Mouse (Mus musculus): ENCODE results near the gene Aifm1. TPM values are rescaled to one million over a fixed set of nuclear protein-coding genes. Genes with fewer than 3 reads are reported as not detected.

Gene Aifm1
- 10 to 100 TPM; 15.9 to 18.5 TPM for total RNA-seq (2023)

GRCm38 (mm10) chrX:48513166-48513807 lies at the start of gene Aifm1:
Gene Aifm1, minus strand, starts transcription at chrX:48513563.

GRCm38 (mm10) chrX:48518808-48519548 lies 5.6 kb upstream of the Aifm1 start, which contains the start of gene Rab33a:
Gene Rab33a, plus strand, starts transcription at chrX:48519285.

GRCm38 (mm10) chrX:48462754-48463507 lies 50.4 kb downstream of the Aifm1 start, which contains the start of gene Elf4:
Gene Elf4, minus strand, starts transcription at chrX:48463132.

Other genes starting within 250 kb of the Aifm1 start
- gene Bcorl1, start 172.2 kb downstream of the Aifm1 start, total RNA-seq (2023) = 10 to 100 TPM; 20.6 to 23.9 TPM
- 10 to 100 TPM; 87.0 to 95.8 TPM for gene Elf4, start 50.4 kb downstream of the Aifm1 start, total RNA-seq (2023)
- not detected for gene Rab33a, start 5.7 kb upstream of the Aifm1 start, total RNA-seq (2023)
- 10 to 100 TPM in 1 of 2 experiments, 1 to 10 TPM in 1; 8.2 to 12.2 TPM for gene Zfp280c, start 80.9 kb upstream of the Aifm1 start, total RNA-seq (2023)
- 1 to 10 TPM; 2.4 to 2.9 TPM for gene Slc25a14, start 109.8 kb upstream of the Aifm1 start, total RNA-seq (2023)
- not detected for gene Gpr119, start 160.9 kb upstream of the Aifm1 start, total RNA-seq (2023)
- 1 to 10 TPM; 3.6 to 5.6 TPM for gene Rbmx2, start 181.4 kb upstream of the Aifm1 start, total RNA-seq (2023)